Mouse (Mus musculus) kidney, adult 2 months (tissue): Measurements from ENCODE around the gene Ttc28. TPM values are rescaled to one million over a fixed set of nuclear protein-coding genes. Genes with fewer than 3 reads are reported as not detected.

ENCODE experiments used
- DNase-seq: peaks from one replicate; pipeline ENCODE4 v3.0.0; 2021
- H3K27ac ChIP-seq: fragments of 200-500 bp; 2 replicates; pipeline ENCODE4 v1.5.1; 2012; ENCODE audit warnings: low read depth, low read length, control low read depth, inconsistent platforms; ENCODE audit not compliant: insufficient read depth
- H3K27me3 ChIP-seq: fragments of 200-500 bp; replicated peaks from 2 replicates; pipeline ENCODE4 v1.6.1; 2012; ENCODE audit warnings: mild to moderate bottlenecking, moderate library complexity, low read length, inconsistent platforms; ENCODE audit not compliant: control insufficient read depth, insufficient read depth
- H3K36me3 ChIP-seq: fragments of 200-500 bp; 2 replicates; pipeline ENCODE4 v1.6.1; 2012; ENCODE audit warnings: mild to moderate bottlenecking, moderate library complexity, low read length, inconsistent platforms; ENCODE audit not compliant: control insufficient read depth, insufficient read depth
- H3K4me1 ChIP-seq: fragments of 200-500 bp; 2 replicates; pipeline ENCODE4 v1.6.1; 2011; ENCODE audit warnings: low read length; ENCODE audit not compliant: control insufficient read depth, insufficient read depth
- H3K4me3 ChIP-seq: fragments of 200-500 bp; 2 replicates; pipeline ENCODE4 v1.5.1; 2011; ENCODE audit warnings: mild to moderate bottlenecking, low read depth, low read length, control low read depth; ENCODE audit not compliant: insufficient read depth
- CTCF ChIP-seq: fragments of 200-500 bp; conservative IDR thresholded peaks from 2 replicates; pipeline ENCODE4 v1.5.1; 2011; ENCODE audit warnings: low read depth, mild to moderate bottlenecking, control low read depth, low read length, moderate library complexity, mixed read lengths; ENCODE audit not compliant: insufficient read depth, insufficient read length
- POLR2A ChIP-seq: fragments of 200-500 bp; IDR thresholded peaks from one replicate; pipeline ENCODE4 v1.6.1; 2011; ENCODE audit warnings: low read depth, low read length, control low read depth
- WGBS: fragments of 180-500 bp; shearing (Covaris S2); methylation state at CpG from one replicate; pipeline ENCODE4 v1.1.7; 2018; 5-methylcytosine and 5-hydroxymethylcytosine counted together
- polyA plus RNA-seq: library from polyadenylated mRNA; depleted of rRNA; stranded (reverse); fragments of >200 nt; gene quantifications from 2 replicates; pipeline ENCODE4 v1.2.3, GENCODE M21; 2012

Gene Ttc28
- polyA plus RNA-seq, 1 experiment: 6.6 TPM

- Histone ChIP-seq H3K27ac (no peak overlapping the region), H3K27me3 (no peaks in the 10 kb centered on the region), H3K4me3 (no peak overlapping the region), H3K36me3 (no peaks in the 10 kb centered on the region), H3K4me1 (peaks cover 3% of the 10 kb centered on the region; the same call in 1 of the 2 replicates)
- TF ChIP-seq CTCF (no peak), POLR2A (no peak)
- no peak for DNase-seq
- WGBS: 92% methylated on average over 4 of the region's 4 CpGs
Measured at GRCm38 (mm10) chr5:111033489-111033888, 153.9 kb downstream of the Ttc28 start.

DNA sequence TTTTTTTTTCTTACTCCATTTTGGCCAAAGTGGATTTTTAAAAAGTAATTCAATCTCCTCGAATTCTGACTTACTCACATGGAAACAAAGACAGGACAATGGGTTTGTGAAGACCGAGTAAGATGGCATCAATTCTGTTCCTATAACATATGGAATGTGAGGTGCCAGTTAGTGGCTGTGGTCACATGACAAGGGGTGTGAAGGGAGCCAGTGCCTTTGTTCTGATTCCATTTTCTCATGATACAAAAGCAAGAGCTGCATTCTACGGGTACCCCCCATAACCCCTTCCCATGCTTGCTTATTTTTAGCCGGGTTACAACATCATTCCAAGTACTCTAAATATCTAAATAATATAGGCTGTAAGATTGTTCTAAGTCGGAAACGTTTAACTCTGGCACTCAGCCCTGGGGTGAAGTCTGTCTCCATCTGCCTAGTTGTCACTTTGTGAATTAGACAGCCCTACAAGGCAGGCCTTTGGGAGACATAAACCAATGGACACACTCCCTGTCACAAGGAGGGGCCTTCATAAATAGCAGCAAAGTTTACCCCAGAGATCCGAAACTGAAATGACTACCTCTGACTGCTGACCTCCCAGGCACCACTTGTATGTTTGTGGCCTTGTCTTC is 157.6 kb downstream of the Ttc28 start:
- Histone ChIP-seq H3K4me3 (no peak overlapping the region), H3K27ac (no peak overlapping the region), H3K4me1 (peaks cover 3% of the 10 kb centered on the region; the same call in 1 of the 2 replicates), H3K36me3 (no peaks in the 10 kb centered on the region), H3K27me3 (no peaks in the 10 kb centered on the region)
- 79% methylated on average over 7 of the region's 7 CpGs for WGBS
- no peak for DNase-seq
- TF ChIP-seq CTCF (no peak), POLR2A (no peak)

DNA sequence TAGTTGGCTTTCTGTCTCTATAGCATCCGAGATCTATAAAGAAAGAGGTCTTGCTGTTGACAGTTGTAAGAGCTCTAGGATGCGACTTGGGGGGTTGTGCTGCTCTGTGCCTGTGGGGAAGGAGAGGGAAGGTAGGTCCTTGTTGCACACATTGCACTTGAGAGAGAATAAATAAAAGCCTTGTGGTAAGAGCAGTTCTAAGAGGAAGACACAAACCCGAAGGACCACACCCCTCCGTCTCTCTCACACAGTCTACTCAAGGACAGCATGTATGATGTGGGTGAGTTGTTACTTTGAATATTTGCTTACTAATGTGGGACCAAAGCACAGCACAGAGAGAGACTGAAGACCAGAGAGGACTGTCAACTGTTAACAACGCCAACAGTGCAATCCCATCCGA is 160.2 kb downstream of the Ttc28 start:
- H3K4me1 ChIP-seq: peaks cover 5% of the 10 kb centered on the region; the same call in 1 of the 2 replicates
- TF ChIP-seq CTCF: no peak
- TF ChIP-seq POLR2A: no peak
- WGBS: 84% methylated on average over 6 of the region's 6 CpGs
- no peaks in the 10 kb centered on the region for H3K27me3 ChIP-seq
- no peak overlapping the region for H3K27ac ChIP-seq
- no peaks in the 10 kb centered on the region for H3K36me3 ChIP-seq
- no peak overlapping the region for H3K4me3 ChIP-seq
- DNase-seq: no peak

DNA sequence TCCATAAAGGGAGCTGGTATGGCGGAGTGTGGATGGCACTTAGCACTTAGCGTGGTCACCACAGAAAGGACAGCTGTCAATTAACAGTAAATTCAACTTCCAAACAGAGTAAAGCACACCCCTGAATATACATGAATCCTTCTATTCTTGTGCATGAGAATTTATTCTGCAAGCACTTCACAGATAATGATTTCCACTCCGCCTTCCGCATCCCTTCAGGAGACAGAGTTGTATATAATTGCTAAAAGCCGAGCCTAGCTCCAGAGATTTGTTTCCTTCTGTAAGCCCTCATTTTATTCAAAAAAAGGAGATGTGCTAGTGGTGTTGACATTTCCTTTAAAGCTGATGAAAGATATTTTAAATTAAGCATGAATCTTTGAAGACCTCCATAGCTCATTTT is 162.3 kb downstream of the Ttc28 start:
- WGBS: 93% methylated on average over 5 of the region's 5 CpGs
- TF ChIP-seq POLR2A: no peak
- no peak for TF ChIP-seq CTCF

GRCm38 (mm10) chr5:111044193-111044592 is 164.6 kb downstream of the Ttc28 start:
- WGBS: 68% methylated on average over 7 of the region's 7 CpGs
- no peaks in the 10 kb centered on the region for H3K36me3 ChIP-seq
- H3K4me1 ChIP-seq: 0 out of 2 replicates have a peak, but pooled peaks cover 3% of the 10 kb centered on the region
- H3K4me3 ChIP-seq: no peak overlapping the region
- H3K27me3 ChIP-seq: no peaks in the 10 kb centered on the region
- no peak for DNase-seq
- no peak overlapping the region for H3K27ac ChIP-seq
- TF ChIP-seq POLR2A (no peak), CTCF (no peak)

More for the DNA sequence above, 162.3 kb downstream of the Ttc28 start:
- no peak overlapping the region for H3K4me3 ChIP-seq
- H3K27me3 ChIP-seq: no peaks in the 10 kb centered on the region
- DNase-seq: no peak
- 0 out of 2 replicates have a peak, but pooled peaks cover 3% of the 10 kb centered on the region for H3K4me1 ChIP-seq
- H3K36me3 ChIP-seq: no peaks in the 10 kb centered on the region
- no peak overlapping the region for H3K27ac ChIP-seq

- WGBS: 86% methylated on average over 6 of the region's 6 CpGs
- DNase-seq: no peak
- 0 out of 2 replicates have a peak, but pooled peaks cover 3% of the 10 kb centered on the region for H3K4me1 ChIP-seq
- no peak overlapping the region for H3K27ac ChIP-seq
- H3K36me3 ChIP-seq: no peaks in the 10 kb centered on the region
- TF ChIP-seq CTCF (no peak), POLR2A (no peak)
- H3K4me3 ChIP-seq: no peak overlapping the region
- H3K27me3 ChIP-seq: no peaks in the 10 kb centered on the region
Measured at GRCm38 (mm10) chr5:111046359-111046758, 166.8 kb downstream of the Ttc28 start.

GRCm38 (mm10) chr5:111046841-111047476 is 167.4 kb downstream of the Ttc28 start:
- no peak for TF ChIP-seq POLR2A
- no peak for TF ChIP-seq CTCF
- Histone ChIP-seq H3K36me3 (no peaks in the 10 kb centered on the region), H3K27me3 (no peaks in the 10 kb centered on the region), H3K27ac (no peak overlapping the region), H3K4me1 (0 out of 2 replicates have a peak, but pooled peaks cover 3% of the 10 kb centered on the region), H3K4me3 (no peak overlapping the region)
- 57% methylated on average over 14 of the region's 14 CpGs for WGBS
- DNase-seq: no peak
